Mouse (Mus musculus) gastrocnemius, adult 2 months (tissue): ENCODE results near the gene Carf. TPM values are rescaled to one million over a fixed set of nuclear protein-coding genes. Genes with fewer than 3 reads are reported as not detected.
"Not testable (repeated sequence)": the region's sequence is repeated elsewhere in the genome, so short reads cannot be mapped to it uniquely, and the experiment has no call there.

Source experiments
- DNase-seq: peaks from one replicate; pipeline ENCODE4 v3.0.0; 2022
- H3K27ac ChIP-seq: fragments of 200-600 bp; 2 replicates; pipeline ENCODE4 v1.8.1; 2022; ENCODE audit warnings: mild to moderate bottlenecking
- H3K4me3 ChIP-seq: fragments of 200-600 bp; 2 replicates; pipeline ENCODE4 v1.8.1; 2022; ENCODE audit warnings: mild to moderate bottlenecking, moderate library complexity
- CTCF ChIP-seq: fragments of 200-600 bp; IDR thresholded peaks from 2 replicates; pipeline ENCODE4 v1.8.1; 2022; ENCODE audit warnings: antibody characterized with exemption, mild to moderate bottlenecking, moderate library complexity
- intact Hi-C: fragments of 180-260 bp; cut with DNase I; formaldehyde crosslinking; loops from one replicate; pipeline ENCODE4 v1.15.1; 2025
- long read RNA-seq, 2 experiments: library from polyadenylated mRNA; stranded (forward); transcript quantifications; one replicate each; pipeline ENCODE4 v2.0.0; 2021
- total RNA-seq, 2 experiments: library from RNA; stranded (reverse); gene quantifications; 2 replicates each; pipeline ENCODE4 v1.2.3; 2021

Carf gene
- 1 to 10 TPM; 3.9 to 6.5 TPM for total RNA-seq
- long read RNA-seq, experiment 1, partial matches to known transcripts: 0 of 1 reads
- long read RNA-seq, experiment 1, other reads (novel, unspliced or antisense): 1 of 1 reads
- long read RNA-seq, experiment 2, partial matches to known transcripts: 0 of 3 reads
- long read RNA-seq, experiment 2, other reads (novel, unspliced or antisense): 3 of 3 reads

GRCm38 (mm10) chr1:60098024-60098781 lies at the start of gene Carf, which contains the start of gene Wdr12:
TSS of gene Carf (plus strand) at chr1:60098247.
TSS of gene Wdr12 (minus strand) at chr1:60098645.
- DNase-seq: peak; percentile 97
- intact Hi-C loops: loop anchor here (5.0 to 10.0 kb wide), 3 partner anchors 84 to 413 kb away; partner anchors contain the start of genes Nbeal1 and Nop58
- Histone ChIP-seq H3K4me3 (peak within 1 kb of the TSS; percentile 91), H3K27ac (peak within 1 kb of the TSS; percentile 98)
- TF ChIP-seq CTCF: no peak

GRCm38 (mm10) chr1:60054659-60055058 lies 43.4 kb upstream of the Carf start:
- Histone ChIP-seq H3K27ac (no peak overlapping the region), H3K4me3 (no peak overlapping the region)
- no peak for DNase-seq
- intact Hi-C loops: no loop called here
- peak; percentile 27; the same call in 1 of the 2 replicates for TF ChIP-seq CTCF

DNA sequence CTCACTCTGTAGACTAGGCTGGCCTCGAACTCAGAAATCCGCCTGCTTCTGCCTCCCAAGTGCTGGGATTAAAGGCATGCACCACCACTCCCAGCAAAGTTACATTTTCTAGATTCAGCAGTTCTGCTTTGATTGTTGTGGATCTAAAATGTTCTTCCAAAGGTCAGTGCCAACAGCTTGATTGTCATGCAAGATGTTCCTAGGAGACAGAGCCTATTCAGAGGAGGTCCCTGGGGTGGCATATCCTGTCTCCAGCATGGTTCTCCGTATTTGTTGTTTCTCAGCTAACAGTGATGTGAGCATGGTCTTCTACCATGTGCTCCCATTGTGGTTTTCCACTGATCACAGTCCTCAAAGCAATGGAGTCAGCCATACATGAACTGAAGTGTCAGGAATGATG lies 41.7 kb upstream of the Carf start:
- TF ChIP-seq CTCF: no peak
- intact Hi-C loops: no loop called here
- no peak overlapping the region for H3K4me3 ChIP-seq
- no peak for DNase-seq
- H3K27ac ChIP-seq: no peak overlapping the region

DNA sequence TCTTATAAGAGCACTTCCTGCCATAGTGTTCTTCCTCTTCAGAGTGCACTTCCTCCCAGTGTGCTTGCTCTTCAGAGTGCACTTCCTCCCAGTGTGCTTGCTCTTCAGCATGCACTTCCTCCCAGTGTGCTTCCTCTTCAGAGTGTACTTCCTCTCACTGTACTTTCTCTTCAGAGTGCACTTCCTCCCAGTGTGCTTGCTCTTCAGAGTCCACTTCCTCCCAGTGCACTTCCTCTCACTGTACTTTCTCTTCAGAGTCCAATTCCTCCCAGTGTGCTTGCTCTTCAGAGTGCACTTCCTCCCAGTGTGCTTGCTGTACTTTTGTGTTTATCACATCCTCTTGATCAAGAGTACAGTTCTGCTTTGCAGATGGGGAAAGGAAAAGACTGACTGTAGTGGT lies 27.3 kb upstream of the Carf start:
- intact Hi-C loops, DNase-seq, H3K27ac ChIP-seq, H3K4me3 ChIP-seq: not testable (repeated sequence)

DNA sequence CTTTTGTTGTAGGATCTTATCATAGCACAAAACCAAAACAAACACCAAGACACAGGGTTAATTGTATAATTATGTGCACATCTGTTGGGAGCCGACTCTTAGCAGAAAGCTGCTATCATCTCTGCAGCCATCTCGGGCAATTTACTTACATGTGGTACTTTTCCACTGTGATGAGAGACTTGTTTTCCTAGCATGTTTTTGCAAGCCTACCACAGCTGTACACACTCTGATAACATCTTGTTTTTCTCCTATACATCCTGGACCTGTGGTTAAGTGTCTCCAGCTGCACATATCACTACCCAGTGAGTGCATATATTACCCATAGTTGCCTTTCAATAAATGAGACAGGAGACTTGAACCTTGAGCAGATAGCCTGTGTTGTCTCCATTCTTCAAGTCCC lies 23.1 kb upstream of the Carf start:
- DNase-seq: no peak
- no peak for TF ChIP-seq CTCF
- Histone ChIP-seq H3K4me3 (no peak overlapping the region), H3K27ac (no peak overlapping the region)
- intact Hi-C loops: no loop called here

GRCm38 (mm10) chr1:60075590-60075989 lies 22.5 kb upstream of the Carf start:
- no peak for TF ChIP-seq CTCF
- no peak for DNase-seq
- intact Hi-C loops: no loop called here
- H3K27ac ChIP-seq: no peak overlapping the region
- no peak overlapping the region for H3K4me3 ChIP-seq

DNA sequence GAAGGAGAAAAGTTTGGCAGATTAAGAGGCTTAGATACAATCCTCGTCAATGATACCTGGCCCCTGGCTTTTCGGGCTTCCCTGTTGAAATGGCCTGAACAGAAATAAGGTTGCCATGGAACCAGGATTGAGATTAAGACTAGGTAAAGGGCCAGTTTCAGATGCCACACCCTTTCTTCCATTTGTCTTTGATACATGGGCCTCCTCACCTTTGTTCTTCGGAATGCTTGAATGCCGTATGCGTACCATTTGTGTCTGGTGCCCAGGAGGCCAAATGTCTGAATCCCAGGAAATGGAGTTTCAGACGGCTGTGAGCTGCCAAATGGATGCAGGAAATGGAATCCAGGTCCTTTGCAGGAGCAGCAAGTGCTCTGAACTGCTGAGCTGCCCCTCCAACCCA lies 21.6 kb upstream of the Carf start:
- no peak overlapping the region for H3K27ac ChIP-seq
- intact Hi-C loops: no loop called here
- TF ChIP-seq CTCF: no peak
- no peak for DNase-seq
- no peak overlapping the region for H3K4me3 ChIP-seq

- TF ChIP-seq CTCF: no peak
- DNase-seq: no peak
- Histone ChIP-seq H3K27ac (peak overlapping the region; percentile 98), H3K4me3 (peak overlapping the region; percentile 91)
- intact Hi-C loops: loop anchor here (5.0 to 10.0 kb wide), 3 partner anchors 86 to 412 kb away; partner anchors contain the start of genes Nbeal1 and Nop58
Observed at GRCm38 (mm10) chr1:60096572-60097276, 1.3 kb upstream of the Carf start.

DNA sequence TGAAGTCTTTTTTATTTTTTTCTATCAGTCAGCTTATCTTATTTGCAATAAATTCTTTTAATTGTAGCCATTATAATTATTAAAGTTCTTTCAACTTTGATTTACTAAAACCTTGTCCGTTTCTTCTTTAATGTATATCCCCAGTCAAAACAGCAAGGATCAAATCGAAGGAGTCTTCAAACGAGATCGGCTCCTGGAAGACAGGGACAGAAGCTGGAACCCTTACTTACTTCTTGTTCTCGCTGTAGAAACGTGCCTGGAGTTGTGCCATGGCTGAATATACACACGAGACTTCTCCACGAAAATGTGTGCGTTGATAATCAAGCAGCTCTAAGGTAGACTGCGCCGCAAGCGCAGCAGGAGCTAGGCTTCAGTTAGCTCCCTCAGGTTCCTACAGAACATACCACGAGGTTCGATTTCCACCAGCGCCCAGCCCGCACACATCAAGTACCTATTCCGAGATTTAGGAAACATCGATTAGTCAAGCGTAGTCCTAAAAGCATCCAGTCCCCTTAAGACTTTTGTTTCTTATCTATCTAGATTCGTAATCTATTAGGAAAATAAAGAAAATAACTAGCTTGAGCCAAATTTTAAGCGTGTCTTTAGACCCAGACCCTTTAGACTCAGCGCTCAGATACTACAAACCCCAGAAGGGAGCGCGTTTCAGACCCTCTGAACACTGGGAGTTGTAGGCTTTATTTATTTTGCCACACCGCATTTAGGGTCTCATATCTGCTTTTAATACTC lies 597 bp upstream of the Carf start:
- H3K27ac ChIP-seq: peak overlapping the region; percentile 98
- H3K4me3 ChIP-seq: peak overlapping the region; percentile 91
- no peak for TF ChIP-seq CTCF
- DNase-seq: peak; percentile 71
- intact Hi-C loops: loop anchor here (5.0 to 10.0 kb wide), 3 partner anchors 85 to 413 kb away; partner anchors contain the start of genes Nbeal1 and Nop58

DNA sequence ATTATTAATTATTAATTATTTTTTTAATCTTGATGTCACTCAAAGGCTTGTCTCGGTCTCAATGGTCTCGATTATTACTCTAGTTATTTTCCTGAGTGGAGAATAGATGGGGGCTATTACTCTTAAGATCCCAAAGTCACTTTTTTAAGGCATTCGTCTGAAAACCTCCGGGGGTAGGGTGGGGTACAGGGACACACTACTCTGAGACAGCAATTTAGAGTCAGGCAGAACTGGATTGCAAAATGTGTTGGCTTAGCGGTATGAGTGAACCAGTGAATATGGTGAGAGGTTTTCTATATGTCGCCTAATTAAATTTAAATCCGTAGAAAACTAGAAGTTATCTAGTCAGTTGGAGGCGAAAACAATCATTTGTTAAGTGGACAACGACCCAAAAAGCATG lies 792 bp downstream of the Carf start:
- peak overlapping the region; percentile 98 for H3K27ac ChIP-seq
- DNase-seq: no peak
- no peak for TF ChIP-seq CTCF
- intact Hi-C loops: loop anchor here (5.0 to 10.0 kb wide), 3 partner anchors 83 to 414 kb away; partner anchors contain the start of genes Nbeal1 and Nop58
- peak overlapping the region; percentile 91 for H3K4me3 ChIP-seq

- no peak for DNase-seq
- peak; percentile 37 for TF ChIP-seq CTCF
- intact Hi-C loops: no loop called here
Observed at GRCm38 (mm10) chr1:60104582-60104981, 6.5 kb downstream of the Carf start.

More at GRCm38 (mm10) chr1:60104582-60104981, 6.5 kb downstream of the Carf start:
- Histone ChIP-seq H3K4me3 (no peak overlapping the region), H3K27ac (no peak overlapping the region)
